ENCODE assay signal across 22 mouse cellular contexts in genomic region chr2:27336600-27336999, GRCm38 (mm10).
DNase-seq lines count a peak whose midpoint lies in the region; ATAC-seq lines count a peak whose summit lies in the region.
"Had no signal": no experiment of that assay in that cellular context is flagged by ENCODE, and none has a peak within 500 bp of the region (broad histone marks: within the 10 kb centered on the region; RNA-seq: fewer than 3 reads in every experiment).

No protein-coding gene starts in this region.

- no peaks in the 10 kb centered on the region for H3K27me3 ChIP-seq in midbrain, embryonic 13.5 days
- H3K27me3 ChIP-seq in midbrain, embryonic 10.5 days (ENCODE audit: low read depth, poor library complexity, severe bottlenecking), result no peaks in the 10 kb centered on the region
- H3K27me3 ChIP-seq: liver, embryonic 13.5 days had no signal

- 71% methylated on average over 9 of the region's 9 CpGs for WGBS in midbrain, embryonic 13.5 days
- 89% methylated on average over 9 of the region's 9 CpGs for WGBS in midbrain, embryonic 10.5 days

- peaks cover 4% of the 10 kb centered on the region; the same call in 1 of the 2 replicates for H3K36me3 ChIP-seq in midbrain, embryonic 13.5 days
- peaks cover 26% of the 10 kb centered on the region for H3K36me3 ChIP-seq in midbrain, embryonic 10.5 days

- H3K4me2 ChIP-seq in midbrain, embryonic 13.5 days (replicated peaks), result no peak overlapping the region
- H3K4me2 ChIP-seq: heart, embryonic 11.5 days; liver, embryonic 13.5 days had no signal

- H3K9ac ChIP-seq in midbrain, embryonic 13.5 days (replicated peaks), result no peak overlapping the region
- H3K9ac ChIP-seq: liver, embryonic 13.5 days had no signal

- intact Hi-C loops in gastrocnemius, postnatal 14 days (cut with DNase I; ENCODE audit: low total_unique reads), result no loop called here

- no peak overlapping the region for H3K4me3 ChIP-seq in midbrain, embryonic 13.5 days (replicated peaks)
- H3K4me3 ChIP-seq in midbrain, embryonic 10.5 days, result no peak overlapping the region
- H3K4me3 ChIP-seq: forebrain, embryonic 10.5 days; left cerebral cortex, adult 2 months; liver, embryonic 13.5 days had no signal

- no peak for DNase-seq in frontal cortex, postnatal 14 days (ENCODE audit: low spot score in 2 of 2)
- no peak for DNase-seq in midbrain, embryonic 10.5 days (ENCODE audit: low spot score)
- peak; percentile 43 for DNase-seq in induced T-regulatory cell, adult 2 months (ENCODE audit: low read depth)
- DNase-seq in naive thymus-derived CD4-positive, alpha-beta T cell, adult 2 months (ENCODE audit: low read depth), result peak; percentile 6
- DNase-seq in gastrocnemius, postnatal 14 days, result no peak
- no peak for DNase-seq in gastrocnemius, postnatal 10 days
- DNase-seq: adrenal gland, adult 2 months; cerebellum, adult 11 months; cerebellum, adult 9-11 months; kidney, postnatal 4 days; layer of hippocampus, adult 9-11 months; liver, embryonic 13.5 days; lung, adult 2 months; lung, postnatal 14 days; right cerebral cortex, postnatal 4 days; thymus, postnatal 36 days had no signal

- H3K27ac ChIP-seq in midbrain, embryonic 13.5 days, result peak overlapping the region; percentile 35; the same call in 1 of the 2 replicates
- no peak overlapping the region for H3K27ac ChIP-seq in midbrain, embryonic 10.5 days (replicated peaks)
- H3K27ac ChIP-seq: forebrain, embryonic 10.5 days; liver, embryonic 13.5 days had no signal

- peaks cover 45% of the 10 kb centered on the region for H3K4me1 ChIP-seq in midbrain, embryonic 13.5 days (replicated peaks)
- peaks cover 55% of the 10 kb centered on the region for H3K4me1 ChIP-seq in midbrain, embryonic 10.5 days

- ATAC-seq in frontal cortex, adult (ENCODE audit: low TSS enrichment), result 0 out of 2 replicates have a peak, but pooled peaks have one; percentile 9
- ATAC-seq in midbrain, embryonic 13.5 days, result no peak
- ATAC-seq: forebrain, embryonic 16.5 days had no signal

- no peaks in the 10 kb centered on the region for H3K9me3 ChIP-seq in midbrain, embryonic 13.5 days
- no peaks in the 10 kb centered on the region for H3K9me3 ChIP-seq in midbrain, embryonic 10.5 days (replicated peaks)
- H3K9me3 ChIP-seq: forebrain, embryonic 10.5 days; liver, embryonic 13.5 days had no signal

Comparison
In these comparisons a context has a peak if more than half of its experiments do, and no peak if none do; other contexts are left out.
1. DNase-seq: peak in induced T-regulatory cell, adult 2 months (single experiment) and naive thymus-derived CD4-positive, alpha-beta T cell, adult 2 months (single experiment); none in frontal cortex, postnatal 14 days (0 of 2), midbrain, embryonic 10.5 days (single experiment), gastrocnemius, postnatal 14 days (single experiment) and gastrocnemius, postnatal 10 days (single experiment).